Mouse (Mus musculus) stomach, postnatal 0 days (tissue): ENCODE results near the gene Zfp617. TPM values are rescaled to one million over a fixed set of nuclear protein-coding genes. Genes with fewer than 3 reads are reported as not detected.
A peak's percentile ranks its signal among the peaks of the same experiment; 100 is the strongest.
"Not testable (repeated sequence)": the region's sequence is repeated elsewhere in the genome, so short reads cannot be mapped to it uniquely, and the experiment has no call there.

ENCODE experiments used
- ATAC-seq: fragments of 200-750 bp; cut with Nextera tagmentation; 2 replicates; pipeline ENCODE4 v1.8.0; 2017; ENCODE audit not compliant: low FRiP score, low TSS enrichment
- DNase-seq: peaks from one replicate; pipeline ENCODE4 v3.0.0-alpha.2; 2016; ENCODE audit warnings: low spot score
- H3K27ac ChIP-seq: fragments of 300-500 bp; sonication (generic); replicated peaks from 2 replicates; pipeline ENCODE4 v1.5.1; 2014; ENCODE audit warnings: mild to moderate bottlenecking, control low read depth
- H3K27me3 ChIP-seq: fragments of 300-500 bp; sonication (generic); 2 replicates; pipeline ENCODE4 v1.6.1; 2014; ENCODE audit warnings: low read length; ENCODE audit not compliant: control insufficient read depth, insufficient read depth
- H3K36me3 ChIP-seq: fragments of 300-500 bp; sonication (generic); 2 replicates; pipeline ENCODE4 v1.6.1; 2014; ENCODE audit warnings: low read length, mixed read lengths; ENCODE audit not compliant: control insufficient read depth, insufficient read depth
- H3K4me1 ChIP-seq: fragments of 300-500 bp; sonication (generic); replicated peaks from 2 replicates; pipeline ENCODE4 v1.6.1; 2014; ENCODE audit warnings: antibody characterized with exemption; ENCODE audit not compliant: control insufficient read depth, insufficient read depth
- H3K4me2 ChIP-seq: fragments of 300-500 bp; sonication (generic); replicated peaks from 2 replicates; pipeline ENCODE4 v1.6.1; 2014; ENCODE audit warnings: low read depth, mild to moderate bottlenecking, control low read depth, moderate library complexity
- H3K4me3 ChIP-seq: fragments of 300-500 bp; sonication (generic); 2 replicates; pipeline ENCODE4 v1.5.1; 2014; ENCODE audit warnings: low read depth, low read length, control low read depth
- H3K9ac ChIP-seq: fragments of 300-500 bp; sonication (generic); 2 replicates; pipeline ENCODE4 v1.6.1; 2014; ENCODE audit warnings: mild to moderate bottlenecking, low read length, control low read depth, mixed read lengths
- H3K9me3 ChIP-seq: fragments of 300-500 bp; sonication (generic); 2 replicates; pipeline ENCODE4 v1.6.1; 2016; ENCODE audit warnings: low read length; ENCODE audit not compliant: control insufficient read depth
- CTCF ChIP-seq: IDR thresholded peaks from 2 replicates; pipeline ENCODE4 v1.5.1; 2016; ENCODE audit warnings: antibody characterized with exemption, low read depth, mild to moderate bottlenecking, moderate library complexity
- EP300 ChIP-seq: optimal IDR thresholded peaks from 2 replicates; pipeline ENCODE3; 2016; ENCODE audit warnings: antibody characterized with exemption
- whole genome bisulfite sequencing: fragments of 180-500 bp; shearing (Covaris S2); extraction: QIAGEN DNeasy Blood & Tissue Kit; methylation state at CpG from one replicate; pipeline ENCODE4 v1.1.7; 2014; 5-methylcytosine and 5-hydroxymethylcytosine counted together
- polyA plus RNA-seq: library from polyadenylated mRNA; unstranded; fragments of >200 nt; fragmentation: Nextera tagmentation; extraction: Ambion mirVana; gene quantifications from 2 replicates; pipeline ENCODE4 v1.2.1, GENCODE M21; 2015

Zfp617 gene
- polyA plus RNA-seq, 1 experiment from 2014 or later, result 11.7 TPM

DNA sequence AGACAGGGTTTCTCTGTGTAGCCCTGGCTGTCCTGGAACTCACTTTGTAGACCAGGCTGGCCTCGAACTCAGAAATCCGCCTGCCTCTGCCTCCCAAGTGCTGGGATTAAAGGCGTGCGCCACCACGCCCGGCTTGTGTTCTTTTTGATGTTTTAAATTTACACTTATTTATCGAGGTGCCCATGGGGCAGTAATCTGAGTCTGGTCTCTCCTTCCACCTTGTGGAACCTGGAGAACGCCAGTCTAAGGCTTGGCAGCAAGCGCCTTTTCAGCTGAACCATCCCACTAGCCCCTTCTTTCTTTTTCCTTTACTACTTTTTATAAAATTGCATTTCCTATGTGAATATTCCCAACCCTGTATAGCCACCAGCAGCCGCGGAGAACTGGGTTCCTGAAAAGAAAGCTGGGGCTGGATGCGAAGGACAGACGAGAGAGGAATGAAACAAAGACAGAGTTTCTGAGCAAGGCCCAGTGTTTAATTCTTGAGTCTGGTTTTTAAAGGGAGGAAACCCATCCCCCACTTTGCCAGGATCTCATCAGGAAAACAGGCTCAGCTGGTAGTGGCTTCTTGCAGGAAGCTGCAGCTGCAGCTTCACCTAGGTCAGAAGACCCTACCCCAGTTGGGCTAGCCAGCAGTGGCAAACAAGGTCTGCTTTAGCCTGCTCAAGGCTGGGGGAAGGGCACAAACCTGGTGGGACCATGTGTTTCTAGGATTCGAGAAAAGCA lies 43.2 kb downstream of the Zfp617 start:
- ATAC-seq (no peak), DNase-seq (peak; percentile 22)
- Histone ChIP-seq H3K9ac (peak overlapping the region; percentile 77), H3K4me2 (peak overlapping the region; percentile 69), H3K4me1 (0 out of 2 replicates have a peak, but pooled peaks cover 3% of the 10 kb centered on the region), H3K27me3 (no peaks in the 10 kb centered on the region), H3K27ac (no peak overlapping the region; the same call in 1 of the 2 replicates), H3K9me3 (no peaks in the 10 kb centered on the region), H3K36me3 (no peaks in the 10 kb centered on the region), H3K4me3 (peak overlapping the region; percentile 75)
- no peak for TF ChIP-seq EP300
- TF ChIP-seq CTCF, result no peak
- WGBS, result 20% methylated on average over 12 of the region's 14 CpGs

DNA sequence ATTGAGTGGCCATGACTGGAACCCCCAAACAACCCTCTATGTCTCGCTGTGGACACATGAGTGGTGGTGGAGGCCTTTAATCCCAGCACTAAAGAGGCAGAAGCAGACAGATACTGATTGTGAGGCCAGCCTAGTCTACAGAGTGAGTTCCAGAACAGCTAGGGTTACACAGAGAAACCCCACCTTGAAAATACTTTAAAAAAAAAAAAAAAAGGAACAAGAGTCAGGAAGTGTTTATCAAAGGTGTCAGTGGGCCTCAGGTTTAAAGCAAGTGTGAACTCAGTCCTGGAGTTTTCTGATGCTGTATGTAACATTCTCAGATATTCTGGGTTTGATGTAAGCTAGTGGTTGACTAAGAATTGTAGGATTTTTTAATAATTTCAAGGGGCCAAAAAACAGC lies 44.1 kb downstream of the Zfp617 start:
- Histone ChIP-seq H3K9me3 (no peaks in the 10 kb centered on the region), H3K27me3 (no peaks in the 10 kb centered on the region), H3K4me3 (no peak overlapping the region), H3K4me1 (0 out of 2 replicates have a peak, but pooled peaks cover 3% of the 10 kb centered on the region), H3K4me2 (no peak overlapping the region), H3K36me3 (no peaks in the 10 kb centered on the region), H3K27ac (no peak overlapping the region), H3K9ac (no peak overlapping the region)
- WGBS, result 85% methylated on average over 1 of the region's 1 CpGs
- ATAC-seq, result no peak
- no peak for DNase-seq
- no peak for TF ChIP-seq CTCF

DNA sequence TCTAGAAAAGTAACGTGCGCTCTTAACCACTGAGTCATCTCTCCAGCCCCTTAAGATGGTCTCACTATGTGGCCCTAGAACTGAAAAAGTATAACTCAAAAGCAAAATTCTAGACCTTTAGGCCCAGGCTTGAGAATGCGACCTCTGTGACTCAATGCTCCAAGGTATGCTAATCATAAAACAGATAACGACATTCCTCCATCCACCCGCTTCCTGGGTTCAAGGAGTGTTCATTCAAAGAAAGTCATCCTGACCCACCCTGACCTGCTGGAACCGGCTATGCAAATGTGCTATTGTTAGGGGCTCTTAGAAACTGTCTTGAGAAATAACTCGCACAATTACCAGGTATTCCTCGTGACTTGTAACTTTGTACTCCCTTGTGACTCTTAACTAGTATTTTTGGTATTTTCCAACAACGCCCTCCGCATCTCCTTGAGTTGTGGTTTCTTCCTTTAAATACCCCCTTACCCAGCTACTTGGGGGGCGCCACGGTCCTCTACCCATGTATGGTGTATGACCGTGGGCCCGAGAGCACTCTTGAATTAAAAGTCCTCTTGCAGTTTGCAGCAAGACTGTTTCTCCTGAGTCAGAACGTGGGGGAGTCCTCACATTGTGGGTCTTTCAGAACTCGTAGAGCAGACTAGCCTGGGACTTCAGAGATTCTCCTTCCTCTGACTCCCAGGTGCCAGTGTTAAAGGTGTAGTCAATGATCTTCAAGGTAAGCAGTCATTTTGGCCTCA lies 44.7 kb downstream of the Zfp617 start:
- not testable (repeated sequence) for H3K9ac ChIP-seq, H3K27me3 ChIP-seq, H3K4me1 ChIP-seq, H3K4me3 ChIP-seq, DNase-seq, H3K36me3 ChIP-seq, H3K4me2 ChIP-seq, H3K9me3 ChIP-seq, H3K27ac ChIP-seq, ATAC-seq
- WGBS, result 88% methylated on average over 16 of the region's 16 CpGs

DNA sequence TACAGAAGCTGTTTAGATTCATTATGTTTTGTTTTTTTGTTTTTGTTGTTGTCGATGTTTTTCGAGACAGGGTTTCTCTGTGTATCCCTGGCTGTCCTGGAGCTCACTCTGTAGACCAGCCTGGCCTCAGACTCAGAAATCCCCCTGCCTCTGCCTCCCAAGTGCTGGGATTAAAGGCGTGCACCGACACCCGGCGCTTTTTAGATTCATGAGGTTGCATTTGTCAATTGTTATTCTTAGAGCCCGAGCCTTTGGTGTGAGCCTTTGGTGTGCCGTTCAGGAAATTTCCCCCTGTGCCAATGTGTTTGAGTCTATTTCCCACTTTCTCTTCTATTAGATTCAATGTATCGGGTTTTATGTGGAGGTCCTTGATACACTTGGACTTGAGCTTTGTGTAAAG lies 46.2 kb downstream of the Zfp617 start:
- TF ChIP-seq EP300 (no peak), CTCF (no peak)
- no peak overlapping the region for H3K4me2 ChIP-seq
- no peaks in the 10 kb centered on the region for H3K27me3 ChIP-seq
- no peak for DNase-seq
- WGBS, result 97% methylated on average over 9 of the region's 9 CpGs
- H3K36me3 ChIP-seq, result no peaks in the 10 kb centered on the region
- ATAC-seq, result no peak
- no peak overlapping the region for H3K9ac ChIP-seq
- H3K9me3 ChIP-seq, result no peaks in the 10 kb centered on the region
- no peak overlapping the region for H3K4me3 ChIP-seq
- no peak overlapping the region for H3K27ac ChIP-seq
- H3K4me1 ChIP-seq, result 0 out of 2 replicates have a peak, but pooled peaks cover 3% of the 10 kb centered on the region

DNA sequence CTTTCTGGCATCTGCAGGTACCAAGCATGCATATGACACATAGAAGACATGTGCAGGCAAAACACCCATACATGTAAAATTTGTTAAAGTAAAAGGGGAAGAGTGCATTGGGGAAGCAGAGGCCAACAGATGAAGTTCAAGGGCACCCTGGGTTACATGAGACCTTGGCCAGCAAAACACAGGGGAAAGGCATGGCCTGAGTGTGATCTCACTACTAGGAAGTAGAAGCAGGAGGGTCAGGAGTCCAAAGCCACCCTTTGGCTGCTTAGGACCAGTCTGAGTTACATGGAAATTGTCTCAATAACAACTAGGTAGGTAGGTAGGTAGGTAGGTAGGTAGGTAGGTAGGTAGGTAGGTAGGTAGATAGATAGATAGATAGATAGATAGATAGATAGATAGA lies 52.0 kb downstream of the Zfp617 start:
- peak; percentile 61; the same call in 1 of the 2 replicates for ATAC-seq

DNA sequence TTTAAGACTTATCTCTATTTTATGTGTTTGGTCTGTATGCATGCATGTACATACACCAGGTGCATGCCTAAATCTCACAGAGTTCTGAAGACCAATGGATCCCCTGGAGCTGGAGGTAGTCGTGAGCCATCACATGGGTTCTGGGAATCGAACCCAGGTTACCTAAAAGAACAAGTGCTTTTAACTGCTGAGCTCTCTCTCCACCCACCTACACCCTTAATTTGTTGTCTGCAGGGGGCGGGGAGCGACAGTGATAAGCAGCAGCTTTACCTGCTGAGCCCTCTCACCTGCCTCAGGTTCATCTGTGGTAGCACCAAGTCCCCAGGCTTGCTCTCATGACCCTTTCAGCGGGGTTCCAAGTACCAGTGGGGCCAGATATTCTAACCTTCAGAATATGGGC lies 53.4 kb downstream of the Zfp617 start:
- Histone ChIP-seq H3K27ac (no peak overlapping the region), H3K9me3 (no peaks in the 10 kb centered on the region), H3K27me3 (no peaks in the 10 kb centered on the region), H3K4me3 (no peak overlapping the region), H3K9ac (no peak overlapping the region), H3K4me2 (no peak overlapping the region), H3K36me3 (peaks cover 6% of the 10 kb centered on the region), H3K4me1 (no peaks in the 10 kb centered on the region)
- DNase-seq, result no peak
- no peak for ATAC-seq
- 89% methylated on average over 5 of the region's 5 CpGs for WGBS
- no peak for TF ChIP-seq EP300
- TF ChIP-seq CTCF, result no peak

More for the DNA sequence above, 52.0 kb downstream of the Zfp617 start:
- Histone ChIP-seq H3K9ac (no peak overlapping the region), H3K4me3 (no peak overlapping the region), H3K4me1 (no peaks in the 10 kb centered on the region), H3K4me2 (no peak overlapping the region), H3K36me3 (no peaks in the 10 kb centered on the region), H3K9me3 (no peaks in the 10 kb centered on the region), H3K27me3 (no peaks in the 10 kb centered on the region), H3K27ac (no peak overlapping the region)
- TF ChIP-seq CTCF (no peak), EP300 (no peak)
- no peak for DNase-seq
